Mouse (Mus musculus) forebrain, embryonic 10.5 days (tissue): Measurements from ENCODE around the gene Dgkq. TPM values are rescaled to one million over a fixed set of nuclear protein-coding genes. Genes with fewer than 3 reads are reported as not detected.
A peak's percentile ranks its signal among the peaks of the same experiment; 100 is the strongest.
"Not testable (repeated sequence)": the region's sequence is repeated elsewhere in the genome, so short reads cannot be mapped to it uniquely, and the experiment has no call there.

Source experiments
- DNase-seq: peaks from one replicate; pipeline ENCODE4 v3.0.0-alpha.2; 2017; ENCODE audit warnings: low spot score; ENCODE audit errors: extremely low spot score
- H3K27ac ChIP-seq: fragments of 300-500 bp; sonication (generic); 2 replicates; pipeline ENCODE4 v1.5.1; 2016; ENCODE audit warnings: mild to moderate bottlenecking
- H3K27me3 ChIP-seq: fragments of 300-500 bp; sonication (generic); 2 replicates; pipeline ENCODE4 v1.6.1; 2016; ENCODE audit warnings: mild to moderate bottlenecking; ENCODE audit not compliant: poor library complexity, severe bottlenecking
- H3K36me3 ChIP-seq: fragments of 300-500 bp; sonication (generic); replicated peaks from 2 replicates; pipeline ENCODE4 v1.6.1; 2016; ENCODE audit warnings: mild to moderate bottlenecking, moderate library complexity
- H3K4me1 ChIP-seq: fragments of 300-500 bp; sonication (generic); 2 replicates; pipeline ENCODE4 v1.6.1; 2016
- H3K4me3 ChIP-seq: fragments of 300-500 bp; sonication (generic); 2 replicates; pipeline ENCODE4 v1.5.1; 2016; ENCODE audit warnings: mild to moderate bottlenecking, moderate library complexity
- H3K9me3 ChIP-seq: fragments of 300-500 bp; sonication (generic); 2 replicates; pipeline ENCODE4 v1.6.1; 2016; ENCODE audit warnings: mild to moderate bottlenecking, moderate library complexity
- WGBS: fragments of 180-500 bp; shearing (Covaris S2); methylation state at CpG from one replicate; pipeline ENCODE4 v1.1.7; 2016; 5-methylcytosine and 5-hydroxymethylcytosine counted together
- polyA plus RNA-seq: library from polyadenylated mRNA; unstranded; fragments of >200 nt; fragmentation: Nextera tagmentation; extraction: Ambion mirVana; gene quantifications from 2 replicates; pipeline ENCODE4 v1.2.1, GENCODE M21; 2016

Gene Dgkq
- polyA plus RNA-seq, 1 experiment from 2014 or later = 11.3 TPM

GRCm38 (mm10) chr5:108647820-108648465, 21.5 kb downstream of the Dgkq start:
- no peak for DNase-seq
- H3K9me3 ChIP-seq = no peaks in the 10 kb centered on the region
- no peaks in the 10 kb centered on the region for H3K27me3 ChIP-seq
- WGBS = 87% methylated on average over 2 of the region's 2 CpGs
- peaks cover 92% of the 10 kb centered on the region for H3K36me3 ChIP-seq
- no peak overlapping the region for H3K4me3 ChIP-seq
- H3K4me1 ChIP-seq = no peaks in the 10 kb centered on the region
- H3K27ac ChIP-seq = no peak overlapping the region

GRCm38 (mm10) chr5:108647311-108647710, 22.2 kb downstream of the Dgkq start:
- DNase-seq = no peak
- H3K4me3 ChIP-seq = no peak overlapping the region
- peaks cover 88% of the 10 kb centered on the region for H3K36me3 ChIP-seq
- no peaks in the 10 kb centered on the region for H3K9me3 ChIP-seq
- H3K4me1 ChIP-seq = no peaks in the 10 kb centered on the region
- H3K27me3 ChIP-seq = no peaks in the 10 kb centered on the region
- 94% methylated on average over 2 of the region's 2 CpGs for whole genome bisulfite sequencing
- no peak overlapping the region for H3K27ac ChIP-seq

GRCm38 (mm10) chr5:108646343-108646660, 23.2 kb downstream of the Dgkq start:
- peaks cover 83% of the 10 kb centered on the region for H3K36me3 ChIP-seq
- no peak for DNase-seq
- H3K9me3 ChIP-seq = no peaks in the 10 kb centered on the region
- no peak overlapping the region for H3K27ac ChIP-seq
- no peaks in the 10 kb centered on the region for H3K27me3 ChIP-seq
- 96% methylated on average over 3 of the region's 3 CpGs for WGBS
- H3K4me3 ChIP-seq = no peak overlapping the region
- no peaks in the 10 kb centered on the region for H3K4me1 ChIP-seq

GRCm38 (mm10) chr5:108645651-108646342, 23.7 kb downstream of the Dgkq start:
- no peak overlapping the region for H3K27ac ChIP-seq
- H3K4me3 ChIP-seq = no peak overlapping the region
- no peaks in the 10 kb centered on the region for H3K9me3 ChIP-seq
- peaks cover 78% of the 10 kb centered on the region for H3K36me3 ChIP-seq
- no peaks in the 10 kb centered on the region for H3K27me3 ChIP-seq
- 87% methylated on average over 9 of the region's 9 CpGs for WGBS
- no peak for DNase-seq
- no peaks in the 10 kb centered on the region for H3K4me1 ChIP-seq

GRCm38 (mm10) chr5:108643674-108644073, 25.8 kb downstream of the Dgkq start:
- H3K27ac ChIP-seq = no peak overlapping the region
- no peaks in the 10 kb centered on the region for H3K4me1 ChIP-seq
- H3K4me3 ChIP-seq = no peak overlapping the region
- H3K9me3 ChIP-seq = no peaks in the 10 kb centered on the region
- WGBS = 91% methylated on average over 2 of the region's 2 CpGs
- H3K36me3 ChIP-seq = peaks cover 57% of the 10 kb centered on the region
- H3K27me3 ChIP-seq = no peaks in the 10 kb centered on the region
- no peak for DNase-seq

GRCm38 (mm10) chr5:108636172-108636571, 33.3 kb downstream of the Dgkq start:
- no peak for DNase-seq
- H3K4me1 ChIP-seq = no peaks in the 10 kb centered on the region
- H3K9me3 ChIP-seq = no peaks in the 10 kb centered on the region
- H3K27me3 ChIP-seq = no peaks in the 10 kb centered on the region
- no peak overlapping the region for H3K27ac ChIP-seq
- 84% methylated on average over 4 of the region's 4 CpGs for WGBS
- H3K36me3 ChIP-seq = peaks cover 5% of the 10 kb centered on the region; the same call in 1 of the 2 replicates
- H3K4me3 ChIP-seq = no peak overlapping the region

- H3K27me3 ChIP-seq, H3K4me1 ChIP-seq, H3K27ac ChIP-seq, H3K36me3 ChIP-seq, DNase-seq, H3K4me3 ChIP-seq, H3K9me3 ChIP-seq: not testable (repeated sequence)
- 75% methylated on average over 3 of the region's 3 CpGs for WGBS
These were observed 35.4 kb downstream of the Dgkq start for GRCm38 (mm10) chr5:108634088-108634487.

- H3K4me3 ChIP-seq = no peak overlapping the region
- H3K4me1 ChIP-seq = peaks cover 13% of the 10 kb centered on the region
- DNase-seq = no peak
- H3K9me3 ChIP-seq = no peaks in the 10 kb centered on the region
- no peak overlapping the region for H3K27ac ChIP-seq
- H3K36me3 ChIP-seq = peaks cover 5% of the 10 kb centered on the region; the same call in 1 of the 2 replicates
- H3K27me3 ChIP-seq = no peaks in the 10 kb centered on the region
- 80% methylated on average over 4 of the region's 4 CpGs for WGBS
These were observed 35.8 kb downstream of the Dgkq start for GRCm38 (mm10) chr5:108633676-108634075.

GRCm38 (mm10) chr5:108629634-108630483, 39.6 kb downstream of the Dgkq start, which contains the start of the genes Gak and Tmem175:
TSS of gene Gak (minus strand) at chr5:108629755.
TSS of gene Tmem175 (plus strand) at chr5:108629770.
- peak within 1 kb of the TSS; percentile 90 for H3K27ac ChIP-seq
- WGBS = under 1% methylated on average over 58 of the region's 58 CpGs
- peak within 1 kb of the TSS; percentile 83 for H3K4me3 ChIP-seq

GRCm38 (mm10) chr5:108628891-108629633, 40.4 kb downstream of the Dgkq start:
- DNase-seq = no peak
- 3% methylated on average over 32 of the region's 32 CpGs for WGBS
- Histone ChIP-seq H3K4me1 (peaks cover 24% of the 10 kb centered on the region), H3K27ac (peak overlapping the region; percentile 90), H3K9me3 (no peaks in the 10 kb centered on the region), H3K4me3 (peak overlapping the region; percentile 83), H3K27me3 (no peaks in the 10 kb centered on the region), H3K36me3 (peaks cover 8% of the 10 kb centered on the region)

More at GRCm38 (mm10) chr5:108629634-108630483, 39.6 kb downstream of the Dgkq start, which contains the start of the genes Gak and Tmem175:
- DNase-seq = peak; percentile 92
- Histone ChIP-seq H3K4me1 (peaks cover 24% of the 10 kb centered on the region), H3K9me3 (no peaks in the 10 kb centered on the region), H3K36me3 (no peaks in the 10 kb centered on the region; the same call in 1 of the 2 replicates), H3K27me3 (no peaks in the 10 kb centered on the region)

GRCm38 (mm10) chr5:108626050-108626660, 43.3 kb downstream of the Dgkq start:
- peaks cover 24% of the 10 kb centered on the region for H3K4me1 ChIP-seq
- H3K27me3 ChIP-seq = no peaks in the 10 kb centered on the region
- no peaks in the 10 kb centered on the region for H3K9me3 ChIP-seq
- H3K36me3 ChIP-seq = peaks cover 37% of the 10 kb centered on the region
- no peak overlapping the region for H3K4me3 ChIP-seq
- no peak for DNase-seq
- H3K27ac ChIP-seq = no peak overlapping the region
- WGBS = 87% methylated on average over 4 of the region's 4 CpGs

GRCm38 (mm10) chr5:108621870-108622269, 47.6 kb downstream of the Dgkq start:
- no peaks in the 10 kb centered on the region for H3K9me3 ChIP-seq
- H3K4me1 ChIP-seq = no peaks in the 10 kb centered on the region
- H3K27me3 ChIP-seq = no peaks in the 10 kb centered on the region
- H3K4me3 ChIP-seq = no peak overlapping the region
- WGBS = 90% methylated on average over 2 of the region's 2 CpGs
- no peak for DNase-seq
- H3K36me3 ChIP-seq = peaks cover 75% of the 10 kb centered on the region
- no peak overlapping the region for H3K27ac ChIP-seq
